Mouse (Mus musculus) spleen, adult 2 months (tissue): ENCODE results near the gene Ttc9. TPM values are rescaled to one million over a fixed set of nuclear protein-coding genes. Genes with fewer than 3 reads are reported as not detected.

Experiments used
- DNase-seq, 2 experiments: peaks; one replicate each; pipeline versions ENCODE4 v3.0.0 to v3.0.0-alpha.2; 2012 to 2021; ENCODE audit warnings: low spot score in 2 of 2, low read depth in 1 of 2
- H3K27ac ChIP-seq: fragments of 200-500 bp; 2 replicates; pipeline ENCODE4 v1.5.1; 2012; ENCODE audit warnings: low read length, inconsistent platforms; ENCODE audit not compliant: insufficient read depth
- H3K27me3 ChIP-seq: fragments of 200-500 bp; 2 replicates; pipeline ENCODE4 v1.6.1; 2012; ENCODE audit warnings: mild to moderate bottlenecking, moderate library complexity, low read length, inconsistent platforms; ENCODE audit not compliant: control insufficient read depth, insufficient read depth
- H3K36me3 ChIP-seq: fragments of 200-500 bp; 2 replicates; pipeline ENCODE4 v1.6.1; 2012; ENCODE audit warnings: mild to moderate bottlenecking, low read length, inconsistent platforms; ENCODE audit not compliant: control insufficient read depth, insufficient read depth
- H3K4me1 ChIP-seq: fragments of 200-500 bp; 2 replicates; pipeline ENCODE4 v1.6.1; 2011; ENCODE audit warnings: inconsistent platforms; ENCODE audit not compliant: control insufficient read depth, insufficient read depth, insufficient read length
- H3K4me3 ChIP-seq: fragments of 200-500 bp; 2 replicates; pipeline ENCODE4 v1.5.1; 2011; ENCODE audit warnings: mild to moderate bottlenecking, inconsistent platforms; ENCODE audit not compliant: insufficient read depth, insufficient read length; ENCODE audit errors: extremely low read depth
- CTCF ChIP-seq: fragments of 200-500 bp; IDR thresholded peaks from 2 replicates; pipeline ENCODE4 v1.5.1; 2011; ENCODE audit warnings: mild to moderate bottlenecking, inconsistent platforms; ENCODE audit not compliant: insufficient read depth, insufficient read length, insufficient replicate concordance; ENCODE audit errors: extremely low read depth
- POLR2A ChIP-seq: fragments of 200-500 bp; IDR thresholded peaks from 2 replicates; pipeline ENCODE4 v1.6.1; 2011; ENCODE audit warnings: low read depth, low read length, inconsistent platforms
- WGBS: fragments of 180-500 bp; shearing (Covaris S2); methylation state at CpG from one replicate; pipeline ENCODE4 v1.1.7; 2018; 5-methylcytosine and 5-hydroxymethylcytosine counted together
- polyA plus RNA-seq: library from polyadenylated mRNA; depleted of rRNA; stranded (reverse); fragments of >200 nt; gene quantifications from 2 replicates; pipeline ENCODE4 v1.2.3, GENCODE M21; 2012

Ttc9 gene
- polyA plus RNA-seq, 1 experiment = 0.40 TPM

DNA sequence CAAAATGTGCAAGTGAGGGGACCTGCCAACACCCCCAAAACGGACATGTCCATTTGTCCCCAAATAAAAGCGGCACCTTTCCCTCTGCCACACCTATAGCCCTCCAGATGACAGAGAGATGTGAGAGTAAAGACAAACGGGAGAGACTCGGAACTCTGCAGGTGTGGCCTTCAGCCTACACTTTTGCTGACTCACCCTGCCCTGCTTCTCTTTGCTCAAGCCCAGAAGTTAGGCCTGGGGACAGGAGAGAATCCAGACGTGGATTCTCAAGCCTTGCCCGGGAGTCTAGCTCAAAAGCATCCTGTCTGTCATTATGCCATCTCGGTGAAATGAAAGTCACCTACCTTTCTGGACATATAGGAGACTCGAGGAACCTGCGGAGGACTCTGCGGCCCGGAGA is 52.3 kb downstream of the Ttc9 start:
- no peak overlapping the region for H3K4me3 ChIP-seq
- no peak for TF ChIP-seq CTCF
- TF ChIP-seq POLR2A = no peak
- whole genome bisulfite sequencing = 70% methylated on average over 11 of the region's 11 CpGs
- no peaks in the 10 kb centered on the region for H3K27me3 ChIP-seq
- no peaks in the 10 kb centered on the region for H3K4me1 ChIP-seq
- no peak for DNase-seq
- H3K27ac ChIP-seq = no peak overlapping the region
- no peaks in the 10 kb centered on the region for H3K36me3 ChIP-seq

DNA sequence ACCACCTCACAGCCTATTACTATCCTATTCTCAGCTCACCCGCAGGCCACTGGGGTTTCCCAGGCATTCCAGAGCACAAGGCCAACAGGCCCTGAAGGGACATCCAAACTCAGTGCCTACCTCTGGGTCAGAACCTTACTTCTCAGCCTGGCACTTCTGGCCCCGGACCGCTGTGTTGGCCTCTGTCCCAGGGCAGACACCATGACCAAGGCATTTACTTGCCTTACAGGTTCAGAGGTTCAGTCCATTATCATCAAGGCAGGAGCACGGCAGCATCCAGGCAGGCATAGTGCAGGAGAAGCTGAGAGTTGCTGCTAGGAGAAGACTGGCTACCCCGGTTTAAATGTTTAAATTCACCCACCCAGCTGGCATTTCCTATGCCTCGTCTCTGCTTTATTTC is 53.0 kb downstream of the Ttc9 start:
- DNase-seq = no peak
- Histone ChIP-seq H3K27ac (no peak overlapping the region), H3K36me3 (no peaks in the 10 kb centered on the region), H3K27me3 (no peaks in the 10 kb centered on the region), H3K4me1 (no peaks in the 10 kb centered on the region), H3K4me3 (no peak overlapping the region)
- TF ChIP-seq CTCF (no peak), POLR2A (no peak)
- 88% methylated on average over 6 of the region's 6 CpGs for WGBS

DNA sequence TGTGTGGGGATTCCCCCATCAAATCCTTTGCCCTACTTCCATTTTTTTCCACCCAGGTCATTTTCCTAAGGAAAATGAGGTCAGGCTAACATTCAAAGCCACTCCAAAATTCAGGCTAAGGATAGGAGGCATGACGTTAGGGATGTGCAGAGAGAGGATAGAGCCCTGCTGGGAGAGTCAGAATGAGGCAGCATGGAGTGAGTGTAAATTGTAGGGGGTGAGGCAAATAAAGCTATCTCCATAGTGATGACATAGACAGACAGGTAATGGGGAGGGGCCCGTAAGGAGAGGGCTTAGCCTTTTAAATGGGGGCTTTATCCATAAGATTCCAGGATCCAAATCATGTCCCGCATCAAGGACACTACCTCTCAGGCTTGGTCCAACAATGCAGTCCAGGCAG is 54.9 kb downstream of the Ttc9 start:
- no peak for TF ChIP-seq CTCF
- no peak for TF ChIP-seq POLR2A
- WGBS = 86% methylated on average over 3 of the region's 3 CpGs
- Histone ChIP-seq H3K27me3 (no peaks in the 10 kb centered on the region), H3K4me1 (no peaks in the 10 kb centered on the region), H3K27ac (no peak overlapping the region), H3K4me3 (no peak overlapping the region), H3K36me3 (no peaks in the 10 kb centered on the region)
- no peak for DNase-seq

DNA sequence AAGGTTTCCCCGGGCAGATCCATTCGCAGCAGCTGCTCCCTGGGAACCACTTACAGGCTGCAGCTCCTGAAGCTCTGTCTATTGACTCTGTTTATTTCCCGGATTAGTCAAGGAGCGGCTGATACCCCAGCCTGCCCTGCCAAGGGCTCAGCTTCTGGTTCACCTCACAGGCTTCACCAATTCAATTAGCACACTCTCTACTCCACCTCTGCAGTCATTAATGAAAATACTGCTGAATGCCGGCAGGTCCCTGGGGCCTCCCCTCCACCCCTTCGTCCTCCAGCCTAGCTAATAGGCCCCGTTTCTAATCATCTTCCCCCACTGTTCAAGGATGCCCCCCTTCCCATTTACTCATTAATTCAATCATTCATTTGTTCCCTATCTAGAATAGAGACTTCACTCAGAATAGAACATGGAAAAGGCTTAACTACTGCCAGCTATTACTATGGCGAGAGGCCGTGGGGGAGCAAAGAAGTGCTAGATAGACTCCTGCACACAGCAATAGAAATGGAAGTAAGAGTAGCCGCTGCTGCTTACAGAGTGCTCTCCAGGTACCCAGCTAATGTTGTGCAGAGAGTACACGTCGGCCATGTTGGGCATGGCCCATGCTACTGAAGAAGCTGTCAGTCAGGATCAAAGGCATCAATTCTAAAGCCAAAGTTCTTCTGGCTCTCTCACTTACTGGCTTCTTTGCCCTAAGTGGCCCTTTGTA is 55.5 kb downstream of the Ttc9 start:
- H3K4me3 ChIP-seq = no peak overlapping the region
- 82% methylated on average over 12 of the region's 12 CpGs for WGBS
- no peak for DNase-seq
- H3K4me1 ChIP-seq = no peaks in the 10 kb centered on the region
- TF ChIP-seq POLR2A = no peak
- no peak for TF ChIP-seq CTCF
- no peaks in the 10 kb centered on the region for H3K36me3 ChIP-seq
- no peaks in the 10 kb centered on the region for H3K27me3 ChIP-seq
- no peak overlapping the region for H3K27ac ChIP-seq

DNA sequence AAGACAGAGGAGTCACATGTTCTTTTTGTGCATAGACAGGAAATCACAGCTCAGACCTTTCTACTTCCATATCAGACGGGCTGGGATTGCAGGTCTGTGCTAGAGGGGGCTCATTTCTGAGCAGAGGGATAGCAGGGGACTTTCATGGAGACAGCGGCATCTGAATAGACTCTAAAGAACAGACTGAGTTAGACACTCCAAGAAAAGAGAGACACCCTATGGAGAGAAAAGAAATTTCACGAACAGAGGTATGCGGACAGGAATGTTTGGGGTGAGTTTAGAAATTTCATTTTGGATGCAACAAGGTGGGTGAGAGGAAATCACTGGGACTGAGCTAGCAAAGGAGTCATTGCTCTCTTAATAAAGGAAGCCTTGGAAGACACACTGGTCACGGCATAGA is 56.8 kb downstream of the Ttc9 start:
- H3K27ac ChIP-seq = no peak overlapping the region
- H3K4me3 ChIP-seq = no peak overlapping the region
- H3K27me3 ChIP-seq = no peaks in the 10 kb centered on the region
- TF ChIP-seq POLR2A (no peak), CTCF (no peak)
- no peak for DNase-seq
- WGBS = 81% methylated on average over 5 of the region's 5 CpGs
- H3K4me1 ChIP-seq = no peaks in the 10 kb centered on the region
- no peaks in the 10 kb centered on the region for H3K36me3 ChIP-seq

DNA sequence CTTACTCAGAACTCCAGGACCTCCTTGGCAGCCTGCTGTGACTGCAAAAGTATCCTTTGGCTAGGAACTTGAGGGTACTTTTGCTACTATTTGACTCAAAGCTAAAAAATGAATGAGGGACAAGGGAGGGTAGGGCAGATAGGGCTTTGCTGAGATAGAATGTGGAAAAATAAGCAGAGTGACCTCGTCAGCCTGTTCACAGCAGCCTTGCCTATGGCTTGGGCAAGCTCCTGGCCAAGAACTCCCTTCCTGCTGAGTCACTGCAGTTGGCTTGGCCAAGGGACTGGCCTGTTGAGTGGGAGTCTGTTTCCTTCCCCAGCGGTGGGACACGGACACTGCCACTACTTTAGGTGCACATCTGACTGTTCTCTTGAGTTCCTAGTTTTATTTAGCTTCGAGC is 57.5 kb downstream of the Ttc9 start:
- H3K36me3 ChIP-seq = no peaks in the 10 kb centered on the region
- TF ChIP-seq CTCF = no peak
- no peak for TF ChIP-seq POLR2A
- H3K27me3 ChIP-seq = no peaks in the 10 kb centered on the region
- H3K4me3 ChIP-seq = no peak overlapping the region
- H3K4me1 ChIP-seq = no peaks in the 10 kb centered on the region
- no peak overlapping the region for H3K27ac ChIP-seq
- WGBS = 43% methylated on average over 4 of the region's 4 CpGs
- DNase-seq = no peak

DNA sequence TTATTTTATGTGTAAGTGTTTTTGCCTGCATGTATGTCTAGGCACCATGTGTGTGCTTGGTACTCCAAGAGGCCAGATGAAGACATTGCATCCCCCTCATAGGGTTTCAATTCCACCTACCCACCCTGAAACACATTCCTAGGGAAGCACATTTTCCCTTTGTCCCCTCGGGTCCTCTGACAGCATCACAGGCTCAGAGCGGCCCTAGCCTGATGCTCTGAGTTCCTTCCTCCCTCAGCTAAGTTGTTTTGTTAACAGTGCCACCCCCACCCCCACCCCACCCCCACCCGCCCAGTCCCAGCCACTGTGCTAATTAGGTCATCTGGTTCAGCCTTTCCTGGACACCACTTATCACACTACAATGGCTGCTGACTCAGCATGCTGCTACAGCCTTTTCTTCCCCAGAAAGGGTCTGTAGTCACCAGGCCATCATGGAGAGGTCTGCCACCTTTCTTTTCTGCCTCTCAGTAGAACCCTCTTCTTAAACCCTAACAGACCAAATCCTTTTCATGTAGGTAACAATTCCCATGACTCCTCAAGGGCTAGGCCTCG is 58.5 kb downstream of the Ttc9 start:
- H3K27me3 ChIP-seq = no peaks in the 10 kb centered on the region
- H3K4me1 ChIP-seq = no peaks in the 10 kb centered on the region
- H3K4me3 ChIP-seq = no peak overlapping the region
- no peak for DNase-seq
- H3K27ac ChIP-seq = no peak overlapping the region
- WGBS = 60% methylated on average over 4 of the region's 4 CpGs
- no peaks in the 10 kb centered on the region for H3K36me3 ChIP-seq
- TF ChIP-seq POLR2A (no peak), CTCF (no peak)
